ENCODE assay signal across 8 mouse cellular contexts in genomic region chr5:137757887-137758286, GRCm38 (mm10). TPM values are rescaled to one million over a fixed set of nuclear protein-coding genes. Genes with fewer than 3 reads are reported as not detected.
DNase-seq lines count a peak whose midpoint lies in the region; ATAC-seq lines count a peak whose summit lies in the region.

No protein-coding gene starts in this region.

- DNase-seq in kidney, postnatal 14 days = peak; percentile 43
- DNase-seq in cerebellum, adult 8-10 months = peak; percentile 55
- peak; percentile 72 to 86 for DNase-seq in frontal cortex, postnatal 14 days (ENCODE audit: low spot score in 2 of 2)
- peak; percentile 84 to 87 for DNase-seq in layer of hippocampus, postnatal 36 days
- DNase-seq in testis, postnatal 10 days (ENCODE audit: low spot score) = peak; percentile 82
- DNase-seq in thymus, postnatal 25 days = no peak
- DNase-seq in gastrocnemius, adult 18-20 months (ENCODE audit: low spot score) = no peak

- no peak overlapping the region for H3K4me3 ChIP-seq in kidney, embryonic 16.5 days (ENCODE audit: low read length)

- H3K9me3 ChIP-seq in kidney, embryonic 16.5 days (ENCODE audit: low read length) = no peaks in the 10 kb centered on the region

- no peak overlapping the region for H3K27ac ChIP-seq in kidney, embryonic 16.5 days (ENCODE audit: low read length)

- no peak overlapping the region for H3K9ac ChIP-seq in kidney, embryonic 16.5 days (replicated peaks; ENCODE audit: low read length)

- H3K27me3 ChIP-seq in kidney, embryonic 16.5 days (ENCODE audit: insufficient read depth, low read length) = no peaks in the 10 kb centered on the region

- WGBS in kidney, embryonic 16.5 days = 83% methylated on average over 6 of the region's 6 CpGs

- H3K36me3 ChIP-seq in kidney, embryonic 16.5 days (ENCODE audit: insufficient read depth, low read length) = peaks cover 43% of the 10 kb centered on the region

- ATAC-seq in kidney, embryonic 16.5 days (ENCODE audit: low FRiP score, low TSS enrichment) = no peak

- peaks cover 3% of the 10 kb centered on the region; the same call in 1 of the 2 replicates for H3K4me1 ChIP-seq in kidney, embryonic 16.5 days (ENCODE audit: insufficient read depth, low read length)

- no peak overlapping the region for H3K4me2 ChIP-seq in kidney, embryonic 16.5 days (replicated peaks; ENCODE audit: low read depth, low read length)

RNA-seq across cellular contexts. Expression of gene Tsc22d4, which starts 12.4 kb away (rescaled TPM):
- 126 and 129 TPM in 2 replicates for polyA plus RNA-seq in kidney, embryonic 16.5 days (2015; fragmentation: Nextera tagmentation; extraction: Ambion mirVana)
- 100 to 1,000 TPM; 170 to 176 TPM for total RNA-seq in layer of hippocampus, postnatal 36 days (2021)
- 10 to 100 TPM; 53.0 to 68.0 TPM for total RNA-seq in gastrocnemius, adult 18-20 months (2021)

RNA-seq across cellular contexts. Expression of gene Nyap1, which starts 16.5 kb away (rescaled TPM):
- polyA plus RNA-seq in kidney, embryonic 16.5 days (2015; fragmentation: Nextera tagmentation; extraction: Ambion mirVana) = 2.1 and 2.2 TPM in 2 replicates
- 10 to 100 TPM; 65.4 to 66.3 TPM for total RNA-seq in layer of hippocampus, postnatal 36 days (2021)
- under 1 TPM; 0.21 to 0.28 TPM for total RNA-seq in gastrocnemius, adult 18-20 months (2021)

RNA-seq across cellular contexts. Expression of gene Ppp1r35, which starts 20.8 kb away (rescaled TPM):
- polyA plus RNA-seq in kidney, embryonic 16.5 days (2015; fragmentation: Nextera tagmentation; extraction: Ambion mirVana) = 26.0 and 32.1 TPM in 2 replicates
- total RNA-seq in layer of hippocampus, postnatal 36 days (2021) = 10 to 100 TPM; 24.1 to 24.6 TPM
- total RNA-seq in gastrocnemius, adult 18-20 months (2021) = 1 to 10 TPM; 6.2 to 7.7 TPM

RNA-seq across cellular contexts. Expression of gene Mepce, which starts 29.6 kb away (rescaled TPM):
- polyA plus RNA-seq in kidney, embryonic 16.5 days (2015; fragmentation: Nextera tagmentation; extraction: Ambion mirVana) = 11.0 and 11.2 TPM in 2 replicates
- 10 to 100 TPM; 40.8 to 44.5 TPM for total RNA-seq in layer of hippocampus, postnatal 36 days (2021)
- total RNA-seq in gastrocnemius, adult 18-20 months (2021) = 10 to 100 TPM; 24.1 to 26.1 TPM

RNA-seq across cellular contexts. Expression of gene Zcwpw1, which starts 29.7 kb away (rescaled TPM):
- polyA plus RNA-seq in kidney, embryonic 16.5 days (2015; fragmentation: Nextera tagmentation; extraction: Ambion mirVana) = 24.8 and 31.8 TPM in 2 replicates
- 1 to 10 TPM; 5.2 to 7.1 TPM for total RNA-seq in layer of hippocampus, postnatal 36 days (2021)
- under 1 TPM; 0.14 to 0.26 TPM for total RNA-seq in gastrocnemius, adult 18-20 months (2021)

Comparison
In these comparisons a context has a peak if more than half of its experiments do, and no peak if none do; other contexts are left out.
1. DNase-seq: peak in kidney, postnatal 14 days (single experiment), cerebellum, adult 8-10 months (single experiment), frontal cortex, postnatal 14 days (2 of 2), layer of hippocampus, postnatal 36 days (2 of 2) and testis, postnatal 10 days (single experiment); none in thymus, postnatal 25 days (single experiment) and gastrocnemius, adult 18-20 months (single experiment).
2. RNA of gene Nyap1, which starts 16.5 kb away (total RNA-seq): 65.4 to 66.3 TPM in layer of hippocampus, postnatal 36 days; 0.21 to 0.28 TPM in gastrocnemius, adult 18-20 months; every median in the first group is over 10 times any median in the second.